Mouse (Mus musculus): Measurements from ENCODE around the gene Myo18a. TPM values are rescaled to one million over a fixed set of nuclear protein-coding genes. Genes with fewer than 3 reads are reported as not detected.
A peak's percentile ranks its signal among the peaks of the same experiment; 100 is the strongest.

Gene Myo18a
- polyA plus RNA-seq, 1 experiment from 2014 or later = 30.0 TPM

DNA sequence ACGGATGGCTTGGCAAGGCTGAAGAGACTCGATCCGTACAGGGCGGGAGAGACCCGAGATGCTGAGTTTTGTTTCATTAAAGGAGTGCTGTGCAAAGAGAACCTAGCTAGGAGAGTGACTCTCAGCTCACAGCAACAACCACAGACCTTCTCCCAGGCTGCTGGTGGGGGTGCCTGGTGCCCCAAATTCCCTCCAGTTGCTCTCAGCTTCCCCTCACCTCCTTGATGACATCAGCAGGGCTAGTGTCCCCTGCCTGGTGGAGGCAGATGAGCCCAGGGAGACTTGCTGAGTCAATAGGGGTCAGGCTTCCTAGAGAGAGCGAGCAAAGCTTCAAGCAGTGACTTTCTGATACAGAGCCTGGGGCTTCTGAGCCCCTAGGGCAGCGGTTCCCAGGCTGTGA is 109.6 kb downstream of the Myo18a start:
- no peak overlapping the region for H3K9ac ChIP-seq (ENCODE audit: low read length)
- H3K4me3 ChIP-seq (ENCODE audit: low read depth, low read length) = no peak overlapping the region
- peak overlapping the region; percentile 76 for H3K27ac ChIP-seq (ENCODE audit: low read depth, low read length)
- H3K4me2 ChIP-seq (ENCODE audit: low read length) = peak overlapping the region; percentile 34; the same call in 1 of the 2 replicates
- H3K36me3 ChIP-seq (ENCODE audit: control insufficient read depth, insufficient read depth, low read length) = no peaks in the 10 kb centered on the region
- 18% methylated on average over 7 of the region's 7 CpGs for WGBS
- H3K4me1 ChIP-seq (ENCODE audit: control insufficient read depth, insufficient read depth, low read length) = peaks cover 78% of the 10 kb centered on the region
- DNase-seq (ENCODE audit: low spot score) = no peak
- no peaks in the 10 kb centered on the region for H3K9me3 ChIP-seq (replicated peaks; ENCODE audit: control insufficient read depth, low read length)
- ATAC-seq = no peak
- no peaks in the 10 kb centered on the region for H3K27me3 ChIP-seq (replicated peaks; ENCODE audit: control insufficient read depth, insufficient read depth, low read length)

DNA sequence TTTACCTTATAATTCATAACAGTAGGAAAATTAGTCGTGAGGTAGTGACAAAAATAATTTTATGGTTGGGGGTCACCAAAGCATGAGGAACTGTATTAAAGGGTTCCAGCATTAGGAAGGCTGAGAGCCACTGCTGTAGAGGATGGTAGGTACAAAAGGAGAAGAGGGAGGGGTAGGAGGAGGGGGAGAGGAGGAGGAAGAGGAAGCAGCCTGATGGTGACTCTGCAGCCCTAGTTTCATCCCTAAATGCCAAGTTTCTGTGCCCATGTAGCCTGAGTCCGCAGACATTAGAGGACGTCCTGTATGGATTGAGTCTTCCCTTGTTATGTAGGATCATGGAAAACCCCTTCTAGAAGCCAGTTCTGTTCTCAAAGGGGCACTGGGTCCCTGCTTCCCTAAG is 110.1 kb downstream of the Myo18a start:
- DNase-seq (ENCODE audit: low spot score) (no peak), ATAC-seq (no peak)
- Histone ChIP-seq H3K27ac (ENCODE audit: low read depth, low read length) (peak overlapping the region; percentile 76; the same call in 1 of the 2 replicates), H3K9me3 (replicated peaks; ENCODE audit: control insufficient read depth, low read length) (no peaks in the 10 kb centered on the region), H3K36me3 (ENCODE audit: control insufficient read depth, insufficient read depth, low read length) (no peaks in the 10 kb centered on the region), H3K4me2 (ENCODE audit: low read length) (no peak overlapping the region), H3K27me3 (replicated peaks; ENCODE audit: control insufficient read depth, insufficient read depth, low read length) (no peaks in the 10 kb centered on the region), H3K4me1 (ENCODE audit: control insufficient read depth, insufficient read depth, low read length) (peaks cover 73% of the 10 kb centered on the region), H3K4me3 (ENCODE audit: low read depth, low read length) (no peak overlapping the region), H3K9ac (ENCODE audit: low read length) (no peak overlapping the region)
- WGBS = 45% methylated on average over 3 of the region's 3 CpGs

DNA sequence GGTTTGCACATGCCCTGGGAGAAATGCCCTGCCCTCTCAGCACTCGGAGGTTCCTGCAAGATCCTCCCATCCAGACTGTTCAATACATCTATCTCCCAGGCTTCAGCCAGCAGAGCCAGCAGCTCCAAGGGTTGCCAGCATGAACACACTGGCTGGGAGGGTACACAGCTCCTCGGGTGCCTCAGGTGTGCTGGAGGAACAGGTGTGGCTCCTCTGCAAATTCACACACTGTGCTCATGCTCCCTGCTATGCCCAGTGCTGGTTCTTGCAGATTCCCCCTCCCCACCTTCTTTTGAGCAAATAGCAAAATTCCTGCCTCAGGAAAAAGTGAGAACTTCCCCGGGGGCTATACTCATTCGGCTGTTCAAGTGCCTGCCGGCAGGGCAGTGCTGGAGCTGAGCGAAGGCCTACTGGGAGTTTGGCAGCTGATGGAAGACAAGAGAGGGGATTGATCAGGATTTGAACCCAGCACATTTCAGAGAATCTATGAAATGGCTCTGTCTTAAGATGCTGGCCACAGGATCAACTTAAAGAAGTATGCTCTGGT is 111.7 kb downstream of the Myo18a start:
- ATAC-seq (peak; percentile 2; the same call in 1 of the 2 replicates), DNase-seq (ENCODE audit: low spot score) (no peak)
- Histone ChIP-seq H3K27ac (ENCODE audit: low read depth, low read length) (peak overlapping the region; percentile 55; the same call in 1 of the 2 replicates), H3K27me3 (replicated peaks; ENCODE audit: control insufficient read depth, insufficient read depth, low read length) (no peaks in the 10 kb centered on the region), H3K4me1 (ENCODE audit: control insufficient read depth, insufficient read depth, low read length) (peaks cover 62% of the 10 kb centered on the region), H3K4me3 (ENCODE audit: low read depth, low read length) (no peak overlapping the region), H3K36me3 (ENCODE audit: control insufficient read depth, insufficient read depth, low read length) (no peaks in the 10 kb centered on the region), H3K9ac (ENCODE audit: low read length) (no peak overlapping the region), H3K4me2 (ENCODE audit: low read length) (no peak overlapping the region), H3K9me3 (replicated peaks; ENCODE audit: control insufficient read depth, low read length) (no peaks in the 10 kb centered on the region)
- 41% methylated on average over 6 of the region's 6 CpGs for WGBS

DNA sequence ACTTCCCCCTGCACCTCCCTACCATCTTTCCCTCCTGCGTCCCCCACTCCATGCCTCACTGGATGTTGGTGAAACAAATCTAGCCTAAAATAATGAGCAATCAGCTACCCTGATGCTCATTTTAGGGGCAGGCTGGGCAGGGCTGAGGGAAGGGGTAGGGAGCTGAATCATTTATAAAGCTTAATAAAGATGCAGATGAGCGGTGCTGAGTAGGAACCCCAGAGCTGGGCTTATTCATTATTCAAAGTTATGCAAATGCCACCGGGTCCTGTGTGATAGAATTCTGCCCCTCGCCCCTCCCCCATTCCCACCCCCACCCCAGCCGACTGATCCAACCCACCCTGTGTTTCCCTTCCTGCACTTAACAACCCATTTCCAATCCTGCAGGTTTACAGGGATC is 112.2 kb downstream of the Myo18a start:
- Histone ChIP-seq H3K27ac (ENCODE audit: low read depth, low read length) (peak overlapping the region; percentile 55; the same call in 1 of the 2 replicates), H3K9ac (ENCODE audit: low read length) (no peak overlapping the region), H3K27me3 (replicated peaks; ENCODE audit: control insufficient read depth, insufficient read depth, low read length) (no peaks in the 10 kb centered on the region), H3K9me3 (replicated peaks; ENCODE audit: control insufficient read depth, low read length) (no peaks in the 10 kb centered on the region), H3K4me2 (ENCODE audit: low read length) (no peak overlapping the region), H3K4me1 (ENCODE audit: control insufficient read depth, insufficient read depth, low read length) (peaks cover 62% of the 10 kb centered on the region), H3K36me3 (ENCODE audit: control insufficient read depth, insufficient read depth, low read length) (no peaks in the 10 kb centered on the region), H3K4me3 (ENCODE audit: low read depth, low read length) (no peak overlapping the region)
- DNase-seq (ENCODE audit: low spot score) (peak; percentile 82), ATAC-seq (peak; percentile 82)
- WGBS = 5% methylated on average over 5 of the region's 5 CpGs

DNA sequence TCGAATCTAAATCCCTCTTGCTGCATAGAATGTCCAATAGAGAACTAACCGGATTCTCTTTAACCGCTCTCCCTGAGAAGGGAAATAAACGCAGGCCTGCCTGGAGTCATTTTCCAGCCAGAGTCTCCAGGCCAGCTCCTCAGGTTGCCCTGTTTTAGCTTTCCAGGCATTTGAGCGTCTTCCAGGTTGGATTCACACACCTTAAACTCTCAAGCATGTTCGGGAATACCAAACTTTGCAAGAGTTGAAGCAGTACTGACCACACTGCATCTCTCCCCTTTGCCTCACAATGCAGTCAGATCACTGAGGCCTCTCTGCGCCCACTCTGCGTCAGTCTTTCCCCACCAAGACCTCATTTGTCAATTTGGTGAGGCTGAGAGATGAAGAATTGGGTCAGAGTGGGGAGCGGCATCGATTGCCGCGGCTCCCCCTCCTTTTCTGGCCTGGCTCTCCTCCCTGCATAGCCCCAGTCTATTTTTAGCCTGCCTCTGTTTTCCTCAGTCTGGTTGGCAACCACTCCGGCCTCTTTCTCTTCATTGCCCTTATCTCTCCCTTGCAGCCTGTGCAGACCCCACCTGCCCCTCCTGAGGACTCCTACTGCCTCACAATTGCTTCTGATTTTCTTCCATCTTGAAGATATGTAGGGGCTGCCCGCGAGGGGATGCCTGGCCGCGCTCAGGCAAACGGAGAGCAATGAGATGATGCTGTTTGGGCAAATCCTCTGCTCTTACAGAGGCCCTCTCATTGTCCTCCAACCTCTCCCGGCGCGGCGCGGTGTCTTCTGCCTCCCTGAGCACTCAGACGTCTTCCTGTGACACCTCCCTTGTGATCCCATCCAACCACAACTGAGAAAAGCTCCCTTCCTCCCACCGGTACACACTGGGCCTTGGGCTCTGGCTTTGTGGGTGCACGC is 113.1 kb downstream of the Myo18a start:
- Histone ChIP-seq H3K27me3 (replicated peaks; ENCODE audit: control insufficient read depth, insufficient read depth, low read length) (no peaks in the 10 kb centered on the region), H3K4me3 (ENCODE audit: low read depth, low read length) (no peak overlapping the region), H3K9me3 (replicated peaks; ENCODE audit: control insufficient read depth, low read length) (no peaks in the 10 kb centered on the region), H3K4me2 (ENCODE audit: low read length) (no peak overlapping the region; the same call in 1 of the 2 replicates), H3K9ac (ENCODE audit: low read length) (peak overlapping the region; percentile 26; the same call in 1 of the 2 replicates), H3K4me1 (ENCODE audit: control insufficient read depth, insufficient read depth, low read length) (peaks cover 57% of the 10 kb centered on the region), H3K36me3 (ENCODE audit: control insufficient read depth, insufficient read depth, low read length) (no peaks in the 10 kb centered on the region), H3K27ac (ENCODE audit: low read depth, low read length) (peak overlapping the region; percentile 55)
- 44% methylated on average over 26 of the region's 26 CpGs for WGBS
- ATAC-seq (no peak), DNase-seq (ENCODE audit: low spot score) (peak; percentile 63)

DNA sequence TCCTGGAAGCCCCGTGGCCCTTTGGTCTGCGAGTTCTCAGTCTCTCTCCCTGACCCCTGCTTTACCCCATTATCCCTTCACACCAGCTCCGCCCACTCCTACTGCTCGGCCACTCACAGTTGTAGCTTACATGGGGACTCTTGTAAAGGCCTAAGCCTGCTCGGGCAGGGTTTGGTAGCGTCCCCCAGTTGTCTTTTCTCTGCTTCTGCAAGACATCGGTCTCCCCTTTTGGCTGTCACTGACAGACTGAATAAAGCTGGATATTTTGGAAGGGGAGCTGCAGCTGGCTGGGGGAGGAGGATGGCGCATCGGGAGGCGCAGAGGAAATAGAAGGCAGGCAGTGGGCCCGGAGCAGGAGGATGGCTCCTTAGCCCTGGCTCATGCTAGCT is 113.7 kb downstream of the Myo18a start:
- Histone ChIP-seq H3K4me2 (ENCODE audit: low read length) (no peak overlapping the region), H3K27me3 (replicated peaks; ENCODE audit: control insufficient read depth, insufficient read depth, low read length) (no peaks in the 10 kb centered on the region), H3K4me3 (ENCODE audit: low read depth, low read length) (no peak overlapping the region), H3K27ac (ENCODE audit: low read depth, low read length) (peak overlapping the region; percentile 55), H3K36me3 (ENCODE audit: control insufficient read depth, insufficient read depth, low read length) (no peaks in the 10 kb centered on the region), H3K4me1 (ENCODE audit: control insufficient read depth, insufficient read depth, low read length) (peaks cover 52% of the 10 kb centered on the region), H3K9ac (ENCODE audit: low read length) (peak overlapping the region; percentile 26; the same call in 1 of the 2 replicates), H3K9me3 (replicated peaks; ENCODE audit: control insufficient read depth, low read length) (no peaks in the 10 kb centered on the region)
- WGBS = 43% methylated on average over 11 of the region's 11 CpGs
- DNase-seq (ENCODE audit: low spot score) = no peak
- no peak for ATAC-seq

DNA sequence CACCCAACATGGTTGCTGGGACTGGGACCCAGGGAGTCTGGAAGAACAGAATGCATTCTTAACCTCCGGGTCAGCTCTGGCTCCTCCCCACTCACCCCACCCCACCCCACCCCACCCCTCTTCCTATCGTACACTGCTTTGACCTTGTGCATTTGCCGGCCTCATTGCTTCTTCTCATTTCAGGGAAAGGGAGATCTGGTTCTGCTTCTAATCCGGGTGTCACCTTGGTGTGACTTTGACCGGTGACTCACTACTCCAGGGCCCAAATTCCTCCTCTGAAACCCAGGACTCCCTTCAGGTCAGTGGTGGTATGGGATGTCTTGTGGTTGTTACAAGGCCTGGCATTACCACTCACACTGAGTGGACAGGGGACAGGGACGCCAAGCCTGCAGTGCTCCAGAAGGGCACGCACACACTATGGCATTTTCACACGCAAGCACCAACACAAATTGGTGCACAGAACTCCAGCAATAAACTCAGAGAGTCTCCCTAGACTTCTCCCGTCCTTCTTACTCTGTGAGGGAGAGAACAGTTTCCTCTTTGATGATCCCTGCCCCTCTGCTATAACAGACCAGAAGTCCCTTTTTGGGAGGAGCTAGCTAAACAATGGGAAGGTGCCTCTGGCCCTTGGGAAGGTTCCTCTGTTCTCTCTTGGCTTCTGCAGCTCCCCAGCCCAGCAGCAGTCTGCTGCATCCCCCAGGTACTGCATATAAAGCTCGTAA is 121.6 kb downstream of the Myo18a start:
- no peak for ATAC-seq
- peaks cover 28% of the 10 kb centered on the region for H3K4me1 ChIP-seq (ENCODE audit: control insufficient read depth, insufficient read depth, low read length)

DNA sequence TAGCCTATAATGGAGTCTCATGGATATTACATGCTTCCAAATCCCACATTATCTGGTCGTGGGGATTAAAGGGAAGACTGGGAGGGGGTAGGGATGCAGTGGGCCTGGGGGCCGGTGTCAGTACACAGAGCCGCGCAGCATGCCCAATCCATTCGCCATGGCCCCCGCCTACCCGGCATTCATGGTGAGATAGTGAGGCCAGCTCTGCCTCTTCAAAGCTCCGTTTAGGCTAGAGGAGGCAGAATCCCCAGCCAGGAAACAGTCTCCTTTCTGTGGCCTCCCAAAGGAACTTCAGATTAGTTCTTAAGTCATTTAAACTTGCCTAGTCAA is 122.2 kb downstream of the Myo18a start:
- 33% methylated on average over 8 of the region's 8 CpGs for WGBS
- ATAC-seq (no peak), DNase-seq (ENCODE audit: low spot score) (no peak)
- H3K27ac ChIP-seq (ENCODE audit: low read depth, low read length) = no peak overlapping the region
- no peak overlapping the region for H3K9ac ChIP-seq (ENCODE audit: low read length)
- H3K4me3 ChIP-seq (ENCODE audit: low read depth, low read length) = no peak overlapping the region
- H3K27me3 ChIP-seq (replicated peaks; ENCODE audit: control insufficient read depth, insufficient read depth, low read length) = no peaks in the 10 kb centered on the region; the same call in 1 of the 2 replicates
- H3K4me2 ChIP-seq (ENCODE audit: low read length) = no peak overlapping the region
- H3K9me3 ChIP-seq (replicated peaks; ENCODE audit: control insufficient read depth, low read length) = no peaks in the 10 kb centered on the region
- H3K4me1 ChIP-seq (ENCODE audit: control insufficient read depth, insufficient read depth, low read length) = peaks cover 29% of the 10 kb centered on the region
- H3K36me3 ChIP-seq (ENCODE audit: control insufficient read depth, insufficient read depth, low read length) = no peaks in the 10 kb centered on the region

More for the DNA sequence above, 121.6 kb downstream of the Myo18a start:
- 51% methylated on average over 10 of the region's 10 CpGs for WGBS
- Histone ChIP-seq H3K36me3 (ENCODE audit: control insufficient read depth, insufficient read depth, low read length) (no peaks in the 10 kb centered on the region), H3K9ac (ENCODE audit: low read length) (no peak overlapping the region), H3K27me3 (replicated peaks; ENCODE audit: control insufficient read depth, insufficient read depth, low read length) (no peaks in the 10 kb centered on the region; the same call in 1 of the 2 replicates), H3K27ac (ENCODE audit: low read depth, low read length) (no peak overlapping the region), H3K4me3 (ENCODE audit: low read depth, low read length) (no peak overlapping the region), H3K4me2 (ENCODE audit: low read length) (no peak overlapping the region), H3K9me3 (replicated peaks; ENCODE audit: control insufficient read depth, low read length) (no peaks in the 10 kb centered on the region)
- DNase-seq (ENCODE audit: low spot score) = no peak

Data from forebrain, embryonic 14.5 days (tissue).